Mouse (Mus musculus) heart, embryonic 12.5 days (tissue): ENCODE results near the gene Asphd1. TPM values are rescaled to one million over a fixed set of nuclear protein-coding genes. Genes with fewer than 3 reads are reported as not detected.

Source experiments
- ATAC-seq: fragments of 200-750 bp; cut with Nextera tagmentation; 2 replicates; pipeline ENCODE4 v1.8.0; 2017; ENCODE audit warnings: moderate TSS enrichment, moderate library complexity; ENCODE audit not compliant: insufficient number of reproducible peaks, low FRiP score
- H3K27ac ChIP-seq: fragments of 300-500 bp; sonication (generic); 2 replicates; pipeline ENCODE4 v1.5.1; 2016; ENCODE audit warnings: mild to moderate bottlenecking, moderate library complexity; ENCODE audit not compliant: poor library complexity, severe bottlenecking
- H3K27me3 ChIP-seq: fragments of 300-500 bp; sonication (generic); replicated peaks from 2 replicates; pipeline ENCODE4 v1.6.1; 2016; ENCODE audit warnings: mild to moderate bottlenecking, moderate library complexity
- H3K36me3 ChIP-seq: fragments of 300-500 bp; sonication (generic); 2 replicates; pipeline ENCODE4 v1.6.1; 2016; ENCODE audit warnings: mild to moderate bottlenecking, moderate library complexity
- H3K4me1 ChIP-seq: fragments of 300-500 bp; sonication (generic); replicated peaks from 2 replicates; pipeline ENCODE4 v1.6.1; 2016; ENCODE audit warnings: mild to moderate bottlenecking
- H3K4me2 ChIP-seq: fragments of 300-500 bp; sonication (generic); 2 replicates; pipeline ENCODE4 v1.6.1; 2016; ENCODE audit warnings: mild to moderate bottlenecking, moderate library complexity
- H3K4me3 ChIP-seq: fragments of 300-500 bp; sonication (generic); 2 replicates; pipeline ENCODE4 v1.5.1; 2016; ENCODE audit warnings: mild to moderate bottlenecking
- H3K9ac ChIP-seq: fragments of 300-500 bp; sonication (generic); 2 replicates; pipeline ENCODE4 v1.6.1; 2016; ENCODE audit warnings: mild to moderate bottlenecking, moderate library complexity
- H3K9me3 ChIP-seq: fragments of 300-500 bp; sonication (generic); replicated peaks from 2 replicates; pipeline ENCODE4 v1.6.1; 2016; ENCODE audit warnings: mild to moderate bottlenecking, moderate library complexity
- WGBS: fragments of 180-500 bp; shearing (Covaris S2); methylation state at CpG from one replicate; pipeline ENCODE4 v1.1.7; 2016; 5-methylcytosine and 5-hydroxymethylcytosine counted together
- polyA plus RNA-seq: library from polyadenylated mRNA; unstranded; fragments of >200 nt; fragmentation: Nextera tagmentation; extraction: Ambion mirVana; gene quantifications from 2 replicates; pipeline ENCODE4 v1.2.1, GENCODE M21; 2016

The Asphd1 gene
- polyA plus RNA-seq, 1 experiment from 2014 or later: not detected

DNA sequence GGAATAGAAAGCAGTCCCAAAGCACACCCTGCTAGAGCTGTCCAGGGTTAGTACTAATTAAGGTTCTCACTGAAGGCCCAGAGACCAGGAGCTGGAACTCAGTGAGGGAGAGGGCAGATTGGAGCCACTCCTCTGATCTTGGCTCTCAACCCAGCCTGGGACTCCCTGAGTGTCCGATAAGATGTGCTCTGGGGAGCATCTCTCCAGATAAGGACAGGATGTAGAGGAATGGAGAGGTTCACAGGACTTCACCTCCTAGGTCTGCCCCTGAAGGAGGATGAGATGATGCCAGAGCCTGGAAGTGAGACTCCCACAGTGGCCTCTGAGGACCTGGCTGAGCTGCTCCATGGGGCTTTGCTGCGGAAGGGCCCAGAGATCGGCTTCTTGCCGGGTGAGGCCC is 2.4 kb upstream of the Asphd1 start:
- Histone ChIP-seq H3K4me2 (no peak overlapping the region), H3K9me3 (no peaks in the 10 kb centered on the region), H3K36me3 (no peaks in the 10 kb centered on the region), H3K4me3 (no peak overlapping the region), H3K27ac (no peak overlapping the region), H3K4me1 (peaks cover 14% of the 10 kb centered on the region), H3K27me3 (peaks cover 63% of the 10 kb centered on the region), H3K9ac (no peak overlapping the region)
- 15% methylated on average over 4 of the region's 4 CpGs for WGBS
- ATAC-seq: no peak

DNA sequence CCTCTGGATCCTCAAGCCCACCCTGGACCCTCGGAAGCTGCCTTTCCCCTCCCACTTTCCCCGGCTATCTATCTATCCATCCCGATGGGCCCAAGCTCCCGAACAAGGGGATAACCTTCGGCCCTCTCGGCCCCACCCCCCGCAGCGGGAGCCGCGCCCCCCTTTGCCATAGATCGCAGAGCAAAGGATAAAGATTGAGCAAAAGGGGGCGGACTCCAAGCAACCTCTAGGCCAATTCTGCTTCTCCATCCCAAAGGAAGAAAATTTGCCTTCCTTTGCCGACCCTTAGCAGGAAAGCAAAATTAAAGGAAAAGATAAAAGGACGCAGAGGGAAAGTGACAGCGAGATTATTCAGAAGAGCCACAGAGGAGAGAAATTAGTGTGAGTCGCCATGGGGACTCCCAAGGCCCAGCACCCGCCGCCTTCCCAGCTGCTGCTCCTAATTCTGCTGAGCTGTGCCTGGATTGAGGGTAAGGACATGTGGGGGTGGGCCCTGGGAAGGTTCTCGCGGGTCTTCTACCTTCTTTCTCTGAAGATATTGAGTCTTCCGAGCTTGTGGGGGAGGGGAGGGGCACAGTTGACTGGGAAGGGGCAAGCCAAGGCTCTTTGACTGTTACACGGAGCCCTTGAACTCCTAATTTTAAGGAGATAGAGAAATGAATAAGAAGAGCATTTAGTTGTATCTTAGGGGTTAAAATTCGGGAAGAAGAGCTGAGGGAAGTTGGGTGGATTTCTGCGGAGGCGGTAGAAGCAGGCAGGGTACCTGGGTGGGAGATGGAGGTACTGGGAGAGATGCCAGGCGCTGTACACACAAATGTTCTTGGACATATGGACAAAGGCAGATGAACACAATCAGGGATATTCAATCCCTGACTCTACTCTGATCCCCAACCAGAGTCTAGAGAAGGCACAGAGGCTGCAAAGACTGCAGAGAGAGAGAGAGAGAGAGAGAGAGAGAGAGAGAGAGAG is 1.5 kb upstream of the Asphd1 start:
- H3K36me3 ChIP-seq: no peaks in the 10 kb centered on the region; the same call in 1 of the 2 replicates
- ATAC-seq: no peak
- H3K9ac ChIP-seq: no peak overlapping the region
- 5% methylated on average over 26 of the region's 26 CpGs for WGBS
- peak overlapping the region; percentile 99; the same call in 1 of the 2 replicates for H3K4me2 ChIP-seq
- no peaks in the 10 kb centered on the region for H3K9me3 ChIP-seq
- H3K27me3 ChIP-seq: peaks cover 62% of the 10 kb centered on the region
- 0 out of 2 replicates have a peak overlapping the region, but pooled peaks have one; percentile 9 for H3K4me3 ChIP-seq
- peaks cover 14% of the 10 kb centered on the region for H3K4me1 ChIP-seq
- no peak overlapping the region for H3K27ac ChIP-seq

DNA sequence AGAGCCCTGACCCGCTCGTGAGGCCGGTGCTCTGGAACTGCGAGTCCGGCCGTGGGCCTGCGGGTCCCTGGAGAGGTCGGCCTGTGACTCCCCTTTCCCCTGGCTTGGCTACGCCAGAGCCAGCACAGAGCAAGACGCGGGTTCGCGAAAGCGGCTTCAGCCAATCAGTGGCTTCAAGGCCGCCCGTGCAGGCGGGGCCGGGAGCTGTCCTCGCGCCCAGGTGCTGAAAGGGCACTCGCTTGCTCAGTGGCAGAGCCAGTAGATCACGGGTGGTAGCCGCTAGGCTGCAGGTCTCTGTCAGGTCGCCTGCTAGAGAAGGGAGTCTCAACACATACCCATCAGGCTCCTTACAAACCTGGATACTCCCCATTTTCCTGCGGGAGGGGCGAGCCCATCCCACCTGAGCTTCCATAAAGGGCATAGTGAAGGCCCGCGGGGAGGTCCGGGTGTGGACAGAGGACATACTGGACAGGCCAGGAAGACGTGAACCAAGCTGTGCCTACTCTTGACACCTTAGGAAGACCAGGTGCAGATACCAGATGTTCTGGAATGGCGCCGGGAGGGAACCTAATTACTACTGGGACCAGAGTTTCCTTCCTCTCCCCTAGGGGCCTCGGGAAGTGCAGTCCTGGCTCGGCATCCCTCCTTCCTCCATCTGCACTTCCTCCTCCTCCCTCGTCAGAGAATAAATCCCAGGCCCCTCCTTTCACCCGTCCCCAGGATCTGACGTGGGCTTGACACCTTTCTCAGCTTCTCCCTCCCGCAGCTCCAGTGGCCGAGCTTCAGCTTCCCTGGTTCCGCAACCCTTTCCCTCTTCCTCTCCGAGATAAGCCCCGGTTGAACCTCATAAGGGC is 638 bp upstream of the Asphd1 start, which contains the start of gene Sez6l2:
Gene Sez6l2, plus strand, starts transcription at position 771 of the 854 bp plus-strand sequence.
- peak within 1 kb of the TSS; percentile 48 for H3K4me3 ChIP-seq
- peaks cover 58% of the 10 kb centered on the region for H3K27me3 ChIP-seq
- peaks cover 3% of the 10 kb centered on the region for H3K36me3 ChIP-seq
- peak within 1 kb of the TSS; percentile 48 for H3K9ac ChIP-seq
- ATAC-seq: peak; percentile 85
- no peak within 1 kb of the TSS for H3K27ac ChIP-seq
- no peaks in the 10 kb centered on the region for H3K9me3 ChIP-seq
- H3K4me2 ChIP-seq: peak within 1 kb of the TSS; percentile 99
- H3K4me1 ChIP-seq: peaks cover 14% of the 10 kb centered on the region
- WGBS: 1% methylated on average over 42 of the region's 42 CpGs

DNA sequence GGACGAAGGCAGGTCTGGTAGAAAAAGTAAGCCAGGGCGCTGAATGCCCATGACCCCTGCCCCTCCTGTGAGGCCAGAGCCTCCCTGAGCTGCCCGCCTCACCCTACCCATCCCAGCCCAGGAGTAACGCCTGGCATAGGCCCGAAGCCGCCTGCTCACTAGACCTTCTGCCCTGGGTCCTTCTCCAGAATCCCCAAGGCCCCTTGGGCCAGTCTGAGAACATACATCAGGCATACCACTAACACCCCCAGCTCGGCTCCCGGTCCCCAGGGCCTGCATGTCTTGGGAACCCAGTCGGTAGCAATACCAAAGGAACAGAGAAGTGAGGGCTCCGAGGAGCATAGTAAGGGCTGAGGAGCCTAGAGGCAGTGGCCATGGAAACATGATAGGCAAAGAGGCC is 756 bp downstream of the Asphd1 start:
- H3K9ac ChIP-seq: no peak overlapping the region
- WGBS: 71% methylated on average over 10 of the region's 10 CpGs
- no peak overlapping the region for H3K4me3 ChIP-seq
- H3K4me2 ChIP-seq: no peak overlapping the region
- no peak overlapping the region for H3K27ac ChIP-seq
- H3K9me3 ChIP-seq: no peaks in the 10 kb centered on the region
- H3K36me3 ChIP-seq: peaks cover 16% of the 10 kb centered on the region
- H3K27me3 ChIP-seq: peaks cover 49% of the 10 kb centered on the region
- ATAC-seq: no peak
- H3K4me1 ChIP-seq: peaks cover 14% of the 10 kb centered on the region

DNA sequence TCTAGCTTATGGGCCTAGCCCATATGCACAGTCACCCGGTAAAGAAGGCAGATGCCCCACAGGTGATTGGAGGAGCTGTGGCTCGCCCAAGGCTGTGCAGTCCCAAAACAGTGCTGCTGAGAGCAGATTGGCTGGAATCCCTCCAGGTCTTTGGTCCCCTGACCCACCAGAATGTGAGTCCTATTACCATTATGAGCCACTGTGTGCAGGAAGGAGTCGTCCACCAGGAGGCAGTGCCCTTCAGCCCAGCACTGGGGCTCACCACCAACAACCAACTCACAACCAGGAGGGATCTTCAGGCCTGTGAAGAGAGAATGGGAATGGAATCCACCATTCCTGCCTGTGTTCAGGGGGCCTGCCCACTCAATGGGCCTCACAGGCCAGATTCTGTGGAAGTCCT is 2.9 kb downstream of the Asphd1 start:
- Histone ChIP-seq H3K36me3 (peaks cover 27% of the 10 kb centered on the region), H3K4me3 (no peak overlapping the region), H3K9ac (no peak overlapping the region), H3K9me3 (no peaks in the 10 kb centered on the region), H3K27me3 (peaks cover 29% of the 10 kb centered on the region), H3K4me2 (no peak overlapping the region), H3K27ac (no peak overlapping the region), H3K4me1 (peaks cover 14% of the 10 kb centered on the region)
- no peak for ATAC-seq
- WGBS: 46% methylated on average over 3 of the region's 3 CpGs

DNA sequence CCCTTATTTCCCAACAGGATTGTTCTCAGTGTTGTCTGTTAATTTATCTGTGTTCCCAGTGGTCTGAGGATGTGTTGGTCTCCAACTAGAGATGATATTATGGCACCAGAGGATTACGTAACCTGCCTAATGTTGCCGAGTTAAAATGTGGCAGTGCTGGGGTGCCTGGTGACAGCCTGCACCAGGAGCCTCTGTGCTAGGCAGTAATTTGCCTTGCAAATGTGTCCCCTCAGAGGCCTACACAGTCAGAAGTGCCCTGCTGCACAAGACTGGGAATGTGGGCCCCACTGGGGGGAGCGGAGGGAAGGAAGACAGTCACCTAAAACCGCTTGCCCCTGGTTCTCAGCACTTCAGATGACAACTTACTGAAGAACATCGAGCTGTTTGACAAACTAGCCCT is 7.6 kb downstream of the Asphd1 start:
- H3K9ac ChIP-seq: no peak overlapping the region
- H3K27ac ChIP-seq: no peak overlapping the region
- H3K4me3 ChIP-seq: no peak overlapping the region
- no peak for ATAC-seq
- no peaks in the 10 kb centered on the region for H3K9me3 ChIP-seq
- H3K36me3 ChIP-seq: peaks cover 42% of the 10 kb centered on the region
- H3K4me1 ChIP-seq: 0 out of 2 replicates have a peak, but pooled peaks cover 4% of the 10 kb centered on the region
- H3K27me3 ChIP-seq: no peaks in the 10 kb centered on the region
- H3K4me2 ChIP-seq: no peak overlapping the region
- 75% methylated on average over 5 of the region's 5 CpGs for WGBS

DNA sequence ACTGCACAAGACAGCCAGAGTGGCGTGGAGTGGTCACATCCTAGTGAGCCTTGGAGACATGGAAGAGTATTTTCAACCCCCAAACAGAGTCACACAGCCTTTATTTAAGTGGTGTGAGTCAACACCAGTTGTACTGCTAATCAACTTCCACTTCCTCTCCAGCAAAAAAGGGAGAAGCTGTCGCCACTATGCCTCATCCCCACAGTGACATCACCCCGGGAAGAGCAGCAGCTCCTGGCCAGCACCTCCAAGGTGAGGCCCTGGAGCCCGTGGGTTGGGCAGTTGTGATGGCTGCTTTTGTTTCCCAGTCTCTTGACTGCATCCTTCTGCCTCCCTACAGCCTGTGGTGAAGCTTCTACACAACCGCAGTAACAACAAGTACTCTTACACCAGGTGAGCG is 8.2 kb downstream of the Asphd1 start:
- Histone ChIP-seq H3K27me3 (no peaks in the 10 kb centered on the region), H3K9me3 (no peaks in the 10 kb centered on the region), H3K4me3 (no peak overlapping the region), H3K4me2 (no peak overlapping the region), H3K36me3 (peaks cover 48% of the 10 kb centered on the region), H3K27ac (no peak overlapping the region), H3K4me1 (0 out of 2 replicates have a peak, but pooled peaks cover 4% of the 10 kb centered on the region), H3K9ac (no peak overlapping the region)
- WGBS: 48% methylated on average over 6 of the region's 6 CpGs
- ATAC-seq: no peak

DNA sequence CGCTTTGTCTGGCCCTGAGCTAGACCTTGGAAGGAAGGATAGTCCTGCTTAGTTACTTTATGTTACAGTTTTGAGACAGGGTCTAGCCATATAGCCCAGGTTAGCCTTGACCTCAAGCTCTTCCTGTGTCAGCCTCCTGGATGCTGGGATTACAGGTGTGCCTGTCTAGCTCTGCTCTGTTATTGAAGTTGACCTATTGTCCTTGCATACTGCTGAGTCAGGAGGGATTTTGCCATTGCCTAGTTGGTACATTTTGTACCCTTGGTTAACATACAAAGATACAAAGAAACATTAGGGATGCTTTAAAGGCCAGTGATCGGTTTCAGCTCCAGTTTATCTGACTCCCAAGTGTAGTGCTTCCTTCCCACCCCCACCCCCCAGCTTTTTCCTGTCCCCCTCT is 16.7 kb downstream of the Asphd1 start:
- Histone ChIP-seq H3K9ac (no peak overlapping the region), H3K9me3 (no peaks in the 10 kb centered on the region), H3K4me3 (no peak overlapping the region), H3K27me3 (no peaks in the 10 kb centered on the region), H3K27ac (no peak overlapping the region), H3K36me3 (peaks cover 33% of the 10 kb centered on the region), H3K4me2 (no peak overlapping the region), H3K4me1 (peaks cover 11% of the 10 kb centered on the region)
- 70% methylated on average over 2 of the region's 2 CpGs for WGBS
- no peak for ATAC-seq

DNA sequence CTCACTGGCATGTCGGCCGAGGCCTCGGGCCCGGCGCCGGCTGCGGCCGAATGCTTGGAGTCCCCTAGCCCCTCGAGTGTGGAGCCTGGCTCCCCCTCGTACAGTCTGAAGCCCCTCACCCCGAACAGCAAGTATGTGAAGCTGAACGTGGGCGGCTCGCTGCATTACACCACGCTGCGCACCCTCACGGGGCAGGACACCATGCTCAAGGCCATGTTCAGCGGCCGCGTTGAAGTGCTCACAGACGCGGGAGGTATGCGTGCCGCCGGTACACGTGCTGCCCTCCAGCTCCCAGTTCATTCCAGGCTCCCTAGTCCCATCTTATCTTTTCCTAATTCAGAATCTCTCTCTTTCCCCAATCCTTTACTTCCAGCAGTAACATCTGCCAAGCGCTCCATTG is 20.3 kb downstream of the Asphd1 start:
- Histone ChIP-seq H3K27ac (peak overlapping the region; percentile 79), H3K27me3 (no peaks in the 10 kb centered on the region), H3K9ac (peak overlapping the region; percentile 94), H3K9me3 (no peaks in the 10 kb centered on the region), H3K4me3 (peak overlapping the region; percentile 91), H3K4me1 (peaks cover 13% of the 10 kb centered on the region), H3K36me3 (peaks cover 17% of the 10 kb centered on the region; the same call in 1 of the 2 replicates), H3K4me2 (peak overlapping the region; percentile 93)
- under 1% methylated on average over 27 of the region's 27 CpGs for WGBS
- peak; percentile 64 for ATAC-seq

DNA sequence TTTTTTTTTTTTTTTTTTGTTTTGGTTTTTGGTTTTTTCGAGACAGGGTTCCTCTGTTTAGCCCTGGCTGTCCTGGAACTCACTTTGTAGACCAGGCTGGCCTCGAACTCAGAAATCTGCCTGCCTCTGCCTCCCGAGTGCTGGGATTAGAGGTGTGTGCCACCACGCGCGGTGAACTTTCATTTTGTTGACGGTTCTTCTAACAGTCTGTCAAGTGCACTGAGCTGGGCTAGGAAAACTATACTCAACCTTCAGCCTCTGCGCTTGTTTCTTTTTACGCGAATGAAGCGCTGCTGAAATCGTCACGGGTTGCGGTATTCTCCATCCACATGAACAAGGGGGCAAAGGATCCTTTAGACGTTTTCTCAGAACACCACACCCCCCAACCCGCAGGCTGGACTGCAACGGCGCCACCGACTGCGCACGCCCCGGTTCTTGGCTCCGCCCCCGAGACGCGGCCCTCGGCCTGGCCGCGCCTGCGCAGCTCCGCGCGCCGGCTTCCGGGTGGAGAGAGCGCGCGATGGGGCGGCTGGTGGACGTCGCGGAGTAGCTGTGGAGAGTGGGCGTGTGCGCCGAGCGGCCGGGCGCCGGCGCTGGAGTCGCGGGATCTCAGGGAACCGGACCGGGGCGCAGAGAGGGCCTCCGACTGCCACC is 20.9 kb downstream of the Asphd1 start, which contains the start of gene Kctd13:
Gene Kctd13, plus strand, starts transcription at position 496 of the 654 bp plus-strand sequence.
- Histone ChIP-seq H3K4me2 (peak within 1 kb of the TSS; percentile 93), H3K4me1 (peaks cover 13% of the 10 kb centered on the region), H3K36me3 (peaks cover 14% of the 10 kb centered on the region; the same call in 1 of the 2 replicates), H3K27me3 (no peaks in the 10 kb centered on the region), H3K9me3 (no peaks in the 10 kb centered on the region), H3K9ac (peak within 1 kb of the TSS; percentile 94), H3K4me3 (peak within 1 kb of the TSS; percentile 91), H3K27ac (peak within 1 kb of the TSS; percentile 79)
- ATAC-seq: peak; percentile 96
- WGBS: 2% methylated on average over 56 of the region's 56 CpGs
